Mouse (Mus musculus) forebrain, embryonic 13.5 days (tissue): ENCODE measurements around the gene Tmem38b. TPM values are rescaled to one million over a fixed set of nuclear protein-coding genes. Genes with fewer than 3 reads are reported as not detected.

Experiments used
- ATAC-seq: fragments of 200-750 bp; cut with Nextera tagmentation; 2 replicates; pipeline ENCODE4 v1.8.0; 2017
- H3K27ac ChIP-seq: fragments of 300-500 bp; sonication (generic); 2 replicates; pipeline ENCODE4 v1.5.1; 2015; ENCODE audit warnings: inconsistent platforms, mild to moderate bottlenecking, moderate library complexity
- H3K27me3 ChIP-seq: fragments of 300-500 bp; sonication (generic); 2 replicates; pipeline ENCODE4 v1.6.1; 2015; ENCODE audit warnings: mild to moderate bottlenecking, inconsistent platforms
- H3K36me3 ChIP-seq: fragments of 300-500 bp; sonication (generic); 2 replicates; pipeline ENCODE4 v1.6.1; 2015; ENCODE audit warnings: mild to moderate bottlenecking, inconsistent platforms; ENCODE audit not compliant: poor library complexity, severe bottlenecking
- H3K4me1 ChIP-seq: fragments of 300-500 bp; sonication (generic); 2 replicates; pipeline ENCODE4 v1.6.1; 2015; ENCODE audit warnings: inconsistent platforms
- H3K4me2 ChIP-seq: fragments of 300-500 bp; sonication (generic); 2 replicates; pipeline ENCODE4 v1.6.1; 2015; ENCODE audit warnings: inconsistent platforms, mild to moderate bottlenecking, moderate library complexity
- H3K4me3 ChIP-seq: fragments of 300-500 bp; sonication (generic); 2 replicates; pipeline ENCODE4 v1.5.1; 2015; ENCODE audit warnings: mild to moderate bottlenecking, inconsistent platforms
- H3K9ac ChIP-seq: fragments of 300-500 bp; sonication (generic); 2 replicates; pipeline ENCODE4 v1.6.1; 2015; ENCODE audit warnings: mild to moderate bottlenecking, inconsistent platforms
- H3K9me3 ChIP-seq: fragments of 300-500 bp; sonication (generic); replicated peaks from 2 replicates; pipeline ENCODE4 v1.6.1; 2016; ENCODE audit warnings: inconsistent platforms
- WGBS: fragments of 180-500 bp; shearing (Covaris S2); methylation state at CpG from one replicate; pipeline ENCODE4 v1.1.7; 2015; 5-methylcytosine and 5-hydroxymethylcytosine counted together
- polyA plus RNA-seq: library from polyadenylated mRNA; unstranded; fragments of >200 nt; fragmentation: Nextera tagmentation; extraction: Ambion mirVana; gene quantifications from 2 replicates; pipeline ENCODE4 v1.2.1, GENCODE M21; 2015

The Tmem38b gene
- polyA plus RNA-seq: 5.8 and 6.8 TPM in 2 replicates

- ATAC-seq: peak; percentile 93
- Histone ChIP-seq H3K27me3 (no peaks in the 10 kb centered on the region), H3K4me3 (peak within 1 kb of the TSS; percentile 78), H3K27ac (no peak within 1 kb of the TSS), H3K36me3 (no peaks in the 10 kb centered on the region), H3K4me1 (peaks cover 6% of the 10 kb centered on the region), H3K4me2 (peak within 1 kb of the TSS; percentile 72), H3K9ac (peak within 1 kb of the TSS; percentile 73), H3K9me3 (no peaks in the 10 kb centered on the region)
- 1% methylated on average over 48 of the region's 55 CpGs for WGBS
Measured at GRCm38 (mm10) chr4:53825821-53826605, at the start of gene Tmem38b. Gene Tmem38b, plus strand, starts transcription at chr4:53826045.

GRCm38 (mm10) chr4:53781396-53781795, 44.4 kb upstream of the Tmem38b start:
- Histone ChIP-seq H3K4me3 (no peak overlapping the region), H3K36me3 (no peaks in the 10 kb centered on the region), H3K4me2 (no peak overlapping the region), H3K27me3 (peaks cover 43% of the 10 kb centered on the region), H3K9ac (no peak overlapping the region), H3K27ac (no peak overlapping the region), H3K9me3 (no peaks in the 10 kb centered on the region), H3K4me1 (peaks cover 22% of the 10 kb centered on the region)
- 28% methylated on average over 4 of the region's 4 CpGs for WGBS
- no peak for ATAC-seq

GRCm38 (mm10) chr4:53782216-53783070, 43.4 kb upstream of the Tmem38b start:
- Histone ChIP-seq H3K27me3 (peaks cover 33% of the 10 kb centered on the region), H3K36me3 (no peaks in the 10 kb centered on the region), H3K4me1 (peaks cover 22% of the 10 kb centered on the region), H3K27ac (no peak overlapping the region), H3K4me2 (no peak overlapping the region), H3K4me3 (no peak overlapping the region), H3K9ac (no peak overlapping the region), H3K9me3 (no peaks in the 10 kb centered on the region)
- ATAC-seq: no peak
- 4% methylated on average over 14 of the region's 14 CpGs for WGBS

- WGBS: 87% methylated on average over 15 of the region's 15 CpGs
- no peak for ATAC-seq
- Histone ChIP-seq H3K36me3 (no peaks in the 10 kb centered on the region), H3K4me3 (no peak overlapping the region), H3K27ac (no peak overlapping the region), H3K4me1 (peaks cover 8% of the 10 kb centered on the region), H3K9ac (no peak overlapping the region), H3K27me3 (0 out of 2 replicates have a peak, but pooled peaks cover 2% of the 10 kb centered on the region), H3K9me3 (no peaks in the 10 kb centered on the region), H3K4me2 (no peak overlapping the region)
Measured at GRCm38 (mm10) chr4:53785746-53786398, 40.0 kb upstream of the Tmem38b start.

- Histone ChIP-seq H3K4me1 (peaks cover 8% of the 10 kb centered on the region), H3K4me2 (no peak overlapping the region), H3K9me3 (no peaks in the 10 kb centered on the region), H3K27me3 (no peaks in the 10 kb centered on the region), H3K9ac (no peak overlapping the region), H3K27ac (no peak overlapping the region), H3K4me3 (no peak overlapping the region), H3K36me3 (no peaks in the 10 kb centered on the region)
- no peak for ATAC-seq
- 68% methylated on average over 5 of the region's 5 CpGs for WGBS
Measured at GRCm38 (mm10) chr4:53786851-53787250, 39.0 kb upstream of the Tmem38b start.

- no peak for ATAC-seq
- H3K27me3 ChIP-seq: no peaks in the 10 kb centered on the region
- no peak overlapping the region for H3K9ac ChIP-seq
- no peaks in the 10 kb centered on the region for H3K4me1 ChIP-seq
- no peaks in the 10 kb centered on the region for H3K9me3 ChIP-seq
- H3K4me3 ChIP-seq: no peak overlapping the region
- H3K4me2 ChIP-seq: no peak overlapping the region
- 6% methylated on average over 4 of the region's 4 CpGs for WGBS
- no peaks in the 10 kb centered on the region for H3K36me3 ChIP-seq
- no peak overlapping the region for H3K27ac ChIP-seq
Measured at GRCm38 (mm10) chr4:53789346-53789745, 36.5 kb upstream of the Tmem38b start.

GRCm38 (mm10) chr4:53794257-53794966, 31.4 kb upstream of the Tmem38b start:
- Histone ChIP-seq H3K27ac (no peak overlapping the region), H3K9ac (no peak overlapping the region), H3K4me3 (no peak overlapping the region), H3K4me2 (no peak overlapping the region), H3K27me3 (peaks cover 3% of the 10 kb centered on the region; the same call in 1 of the 2 replicates), H3K4me1 (peaks cover 24% of the 10 kb centered on the region), H3K36me3 (no peaks in the 10 kb centered on the region), H3K9me3 (no peaks in the 10 kb centered on the region)
- 97% methylated on average over 5 of the region's 5 CpGs for WGBS
- no peak for ATAC-seq

GRCm38 (mm10) chr4:53795086-53795485, 30.8 kb upstream of the Tmem38b start:
- Histone ChIP-seq H3K27me3 (peaks cover 3% of the 10 kb centered on the region; the same call in 1 of the 2 replicates), H3K9ac (no peak overlapping the region), H3K4me3 (no peak overlapping the region), H3K36me3 (no peaks in the 10 kb centered on the region), H3K4me1 (peaks cover 29% of the 10 kb centered on the region), H3K27ac (no peak overlapping the region), H3K4me2 (no peak overlapping the region), H3K9me3 (no peaks in the 10 kb centered on the region)
- WGBS: 6% methylated on average over 2 of the region's 2 CpGs
- ATAC-seq: no peak

GRCm38 (mm10) chr4:53795706-53796105, 30.1 kb upstream of the Tmem38b start:
- no peak for ATAC-seq
- Histone ChIP-seq H3K4me1 (peaks cover 29% of the 10 kb centered on the region), H3K9ac (no peak overlapping the region), H3K27me3 (peaks cover 3% of the 10 kb centered on the region; the same call in 1 of the 2 replicates), H3K9me3 (no peaks in the 10 kb centered on the region), H3K27ac (no peak overlapping the region), H3K4me2 (no peak overlapping the region), H3K4me3 (no peak overlapping the region), H3K36me3 (no peaks in the 10 kb centered on the region)
- 88% methylated on average over 2 of the region's 2 CpGs for WGBS

GRCm38 (mm10) chr4:53796865-53797772, 28.7 kb upstream of the Tmem38b start:
- Histone ChIP-seq H3K4me2 (peak overlapping the region; percentile 47), H3K27ac (peak overlapping the region; percentile 68; the same call in 1 of the 2 replicates), H3K9me3 (no peaks in the 10 kb centered on the region), H3K27me3 (peaks cover 3% of the 10 kb centered on the region; the same call in 1 of the 2 replicates), H3K4me1 (peaks cover 29% of the 10 kb centered on the region), H3K36me3 (no peaks in the 10 kb centered on the region), H3K4me3 (peak overlapping the region; percentile 12), H3K9ac (0 out of 2 replicates have a peak overlapping the region, but pooled peaks have one; percentile 34)
- ATAC-seq: peak; percentile 89
- WGBS: 2% methylated on average over 18 of the region's 18 CpGs
